Mouse (Mus musculus): ENCODE measurements around the gene Ndufaf3. TPM values are rescaled to one million over a fixed set of nuclear protein-coding genes. Genes with fewer than 3 reads are reported as not detected.
"Not testable (repeated sequence)": the region's sequence is repeated elsewhere in the genome, so short reads cannot be mapped to it uniquely, and the experiment has no call there.

The Ndufaf3 gene
- polyA plus RNA-seq (2014; fragmentation: Nextera tagmentation; extraction: Ambion mirVana) = 37.0 and 50.6 TPM in 2 replicates

- Histone ChIP-seq H3K9me3 (ENCODE audit: control insufficient read depth, low read length) (no peaks in the 10 kb centered on the region), H3K4me2 (replicated peaks; ENCODE audit: low read depth, low read length) (peak within 1 kb of the TSS; percentile 100), H3K27ac (ENCODE audit: low read depth, low read length) (peak within 1 kb of the TSS; percentile 95), H3K36me3 (ENCODE audit: control insufficient read depth, insufficient read depth, low read length) (peaks cover 50% of the 10 kb centered on the region), H3K9ac (ENCODE audit: low read depth, low read length) (peak within 1 kb of the TSS; percentile 78), H3K4me3 (ENCODE audit: low read length) (peak within 1 kb of the TSS; percentile 81), H3K27me3 (ENCODE audit: control insufficient read depth, insufficient read depth, low read length) (no peaks in the 10 kb centered on the region), H3K4me1 (ENCODE audit: control insufficient read depth, insufficient read depth, low read length) (peaks cover 21% of the 10 kb centered on the region)
- ATAC-seq (ENCODE audit: low FRiP score, low TSS enrichment) = peak; percentile 83
- under 1% methylated on average over 73 of the region's 73 CpGs for WGBS
These were observed at the start of gene Ndufaf3 for GRCm38 (mm10) chr9:108566815-108567776. TSS of gene Ndufaf3 (minus strand) at chr9:108567434.

GRCm38 (mm10) chr9:108611488-108611887 is 44.3 kb upstream of the Ndufaf3 start:
- H3K36me3 ChIP-seq (ENCODE audit: control insufficient read depth, insufficient read depth, low read length) = peaks cover 84% of the 10 kb centered on the region
- WGBS = 85% methylated on average over 10 of the region's 10 CpGs
- ATAC-seq (ENCODE audit: low FRiP score, low TSS enrichment) = no peak
- no peak overlapping the region for H3K4me3 ChIP-seq (ENCODE audit: low read length)
- no peaks in the 10 kb centered on the region for H3K9me3 ChIP-seq (ENCODE audit: control insufficient read depth, low read length)
- no peak overlapping the region for H3K4me2 ChIP-seq (replicated peaks; ENCODE audit: low read depth, low read length)
- no peaks in the 10 kb centered on the region for H3K4me1 ChIP-seq (ENCODE audit: control insufficient read depth, insufficient read depth, low read length)
- H3K9ac ChIP-seq (ENCODE audit: low read depth, low read length) = no peak overlapping the region
- no peaks in the 10 kb centered on the region for H3K27me3 ChIP-seq (ENCODE audit: control insufficient read depth, insufficient read depth, low read length)
- no peak overlapping the region for H3K27ac ChIP-seq (ENCODE audit: low read depth, low read length)

- Histone ChIP-seq H3K9ac (ENCODE audit: low read depth, low read length) (no peak overlapping the region), H3K27ac (ENCODE audit: low read depth, low read length) (no peak overlapping the region), H3K9me3 (ENCODE audit: control insufficient read depth, low read length) (no peaks in the 10 kb centered on the region), H3K36me3 (ENCODE audit: control insufficient read depth, insufficient read depth, low read length) (peaks cover 94% of the 10 kb centered on the region), H3K4me1 (ENCODE audit: control insufficient read depth, insufficient read depth, low read length) (no peaks in the 10 kb centered on the region), H3K4me2 (replicated peaks; ENCODE audit: low read depth, low read length) (no peak overlapping the region), H3K27me3 (ENCODE audit: control insufficient read depth, insufficient read depth, low read length) (no peaks in the 10 kb centered on the region), H3K4me3 (ENCODE audit: low read length) (no peak overlapping the region)
- WGBS = 91% methylated on average over 4 of the region's 4 CpGs
- ATAC-seq (ENCODE audit: low FRiP score, low TSS enrichment) = no peak
These were observed 41.7 kb upstream of the Ndufaf3 start for GRCm38 (mm10) chr9:108608889-108609288.

- H3K4me1 ChIP-seq (ENCODE audit: control insufficient read depth, insufficient read depth, low read length); H3K4me3 ChIP-seq (ENCODE audit: low read length); H3K27me3 ChIP-seq (ENCODE audit: control insufficient read depth, insufficient read depth, low read length); H3K4me2 ChIP-seq (replicated peaks; ENCODE audit: low read depth, low read length); ATAC-seq (ENCODE audit: low FRiP score, low TSS enrichment); H3K9me3 ChIP-seq (ENCODE audit: control insufficient read depth, low read length); H3K9ac ChIP-seq (ENCODE audit: low read depth, low read length); H3K27ac ChIP-seq (ENCODE audit: low read depth, low read length): not testable (repeated sequence)
- WGBS = 94% methylated on average over 5 of the region's 5 CpGs
- peaks cover 94% of the 10 kb centered on the region for H3K36me3 ChIP-seq (ENCODE audit: control insufficient read depth, insufficient read depth, low read length)
These were observed 40.7 kb upstream of the Ndufaf3 start for GRCm38 (mm10) chr9:108607929-108608328.

GRCm38 (mm10) chr9:108601986-108602385 is 34.8 kb upstream of the Ndufaf3 start:
- Histone ChIP-seq H3K9ac (ENCODE audit: low read depth, low read length) (no peak overlapping the region), H3K4me3 (ENCODE audit: low read length) (no peak overlapping the region), H3K36me3 (ENCODE audit: control insufficient read depth, insufficient read depth, low read length) (peaks cover 41% of the 10 kb centered on the region), H3K27ac (ENCODE audit: low read depth, low read length) (no peak overlapping the region), H3K9me3 (ENCODE audit: control insufficient read depth, low read length) (no peaks in the 10 kb centered on the region), H3K4me2 (replicated peaks; ENCODE audit: low read depth, low read length) (no peak overlapping the region), H3K4me1 (ENCODE audit: control insufficient read depth, insufficient read depth, low read length) (no peaks in the 10 kb centered on the region), H3K27me3 (ENCODE audit: control insufficient read depth, insufficient read depth, low read length) (no peaks in the 10 kb centered on the region)
- WGBS = 83% methylated on average over 4 of the region's 4 CpGs
- ATAC-seq (ENCODE audit: low FRiP score, low TSS enrichment) = no peak

GRCm38 (mm10) chr9:108600011-108600410 is 32.8 kb upstream of the Ndufaf3 start:
- H3K9ac ChIP-seq (ENCODE audit: low read depth, low read length) = no peak overlapping the region
- no peaks in the 10 kb centered on the region for H3K27me3 ChIP-seq (ENCODE audit: control insufficient read depth, insufficient read depth, low read length)
- 50% methylated on average over 2 of the region's 2 CpGs for WGBS
- no peak overlapping the region for H3K4me3 ChIP-seq (ENCODE audit: low read length)
- H3K27ac ChIP-seq (ENCODE audit: low read depth, low read length) = no peak overlapping the region
- no peak for ATAC-seq (ENCODE audit: low FRiP score, low TSS enrichment)
- H3K36me3 ChIP-seq (ENCODE audit: control insufficient read depth, insufficient read depth, low read length) = peaks cover 24% of the 10 kb centered on the region
- no peaks in the 10 kb centered on the region for H3K9me3 ChIP-seq (ENCODE audit: control insufficient read depth, low read length)
- no peak overlapping the region for H3K4me2 ChIP-seq (replicated peaks; ENCODE audit: low read depth, low read length)
- no peaks in the 10 kb centered on the region for H3K4me1 ChIP-seq (ENCODE audit: control insufficient read depth, insufficient read depth, low read length)

- H3K4me2 ChIP-seq (replicated peaks; ENCODE audit: low read depth, low read length) = no peak overlapping the region
- H3K4me3 ChIP-seq (ENCODE audit: low read length) = no peak overlapping the region
- H3K9me3 ChIP-seq (ENCODE audit: control insufficient read depth, low read length) = no peaks in the 10 kb centered on the region
- no peak overlapping the region for H3K27ac ChIP-seq (ENCODE audit: low read depth, low read length)
- WGBS = 74% methylated on average over 4 of the region's 4 CpGs
- H3K4me1 ChIP-seq (ENCODE audit: control insufficient read depth, insufficient read depth, low read length) = no peaks in the 10 kb centered on the region
- H3K27me3 ChIP-seq (ENCODE audit: control insufficient read depth, insufficient read depth, low read length) = no peaks in the 10 kb centered on the region
- no peak overlapping the region for H3K9ac ChIP-seq (ENCODE audit: low read depth, low read length)
- ATAC-seq (ENCODE audit: low FRiP score, low TSS enrichment) = no peak
- peaks cover 15% of the 10 kb centered on the region for H3K36me3 ChIP-seq (ENCODE audit: control insufficient read depth, insufficient read depth, low read length)
These were observed 31.9 kb upstream of the Ndufaf3 start for GRCm38 (mm10) chr9:108599021-108599566.

GRCm38 (mm10) chr9:108596998-108597764 is 29.9 kb upstream of the Ndufaf3 start, which contains the start of gene P4htm:
TSS of gene P4htm (minus strand) at chr9:108597667.
- Histone ChIP-seq H3K27me3 (ENCODE audit: control insufficient read depth, insufficient read depth, low read length) (no peaks in the 10 kb centered on the region), H3K4me1 (ENCODE audit: control insufficient read depth, insufficient read depth, low read length) (no peaks in the 10 kb centered on the region), H3K9ac (ENCODE audit: low read depth, low read length) (peak within 1 kb of the TSS; percentile 76), H3K9me3 (ENCODE audit: control insufficient read depth, low read length) (no peaks in the 10 kb centered on the region), H3K36me3 (ENCODE audit: control insufficient read depth, insufficient read depth, low read length) (no peaks in the 10 kb centered on the region), H3K4me3 (ENCODE audit: low read length) (peak within 1 kb of the TSS; percentile 75), H3K4me2 (replicated peaks; ENCODE audit: low read depth, low read length) (peak within 1 kb of the TSS; percentile 93), H3K27ac (ENCODE audit: low read depth, low read length) (no peak within 1 kb of the TSS; the same call in 1 of the 2 replicates)
- ATAC-seq (ENCODE audit: low FRiP score, low TSS enrichment) = peak; percentile 82
- 2% methylated on average over 66 of the region's 69 CpGs for WGBS
